Mouse (Mus musculus) gastrocnemius, postnatal 36 days (tissue): ENCODE data around the gene Rag2. TPM values are rescaled to one million over a fixed set of nuclear protein-coding genes. Genes with fewer than 3 reads are reported as not detected.

Experiments
- DNase-seq, 2 experiments: peaks; one replicate each; pipeline ENCODE4 v3.0.0; 2022
- intact Hi-C: fragments of 180-260 bp; cut with DNase I; formaldehyde crosslinking; loops from one replicate; pipeline ENCODE4 v1.15.1; 2025
- long read RNA-seq, 2 experiments: library from polyadenylated mRNA; stranded (forward); transcript quantifications; one replicate each; pipeline ENCODE4 v2.0.0; 2021
- total RNA-seq, 2 experiments: library from RNA; stranded (reverse); gene quantifications; 2 replicates each; pipeline ENCODE4 v1.2.3; 2021

Gene Rag2
- under 1 TPM in 1 of 2 experiments, not detected in 1; 0.48 TPM for total RNA-seq
- long read RNA-seq, experiment 1: 0 reads
- long read RNA-seq, experiment 2, partial matches to known transcripts: 0 of 1 reads
- long read RNA-seq, experiment 2, other reads (novel, unspliced or antisense): 0 of 1 reads

GRCm38 (mm10) chr2:101624526-101624925, at the start of gene Rag2:
TSS of gene Rag2 (plus strand) at chr2:101624718.
- DNase-seq: no peak
- intact Hi-C loops: no loop called here

GRCm38 (mm10) chr2:101577243-101577642, 47.3 kb upstream of the Rag2 start:
- intact Hi-C loops: no loop called here
- DNase-seq: no peak

GRCm38 (mm10) chr2:101580027-101580426, 44.5 kb upstream of the Rag2 start:
- intact Hi-C loops: no loop called here
- no peak for DNase-seq

- DNase-seq: no peak
- intact Hi-C loops: no loop called here
These were observed 44.1 kb upstream of the Rag2 start for GRCm38 (mm10) chr2:101580428-101580827.

- intact Hi-C loops: no loop called here
- no peak for DNase-seq
These were observed 43.5 kb upstream of the Rag2 start for GRCm38 (mm10) chr2:101580977-101581376.

GRCm38 (mm10) chr2:101581418-101581817, 43.1 kb upstream of the Rag2 start:
- intact Hi-C loops: no loop called here

GRCm38 (mm10) chr2:101591356-101591755, 33.2 kb upstream of the Rag2 start:
- DNase-seq: no peak
- intact Hi-C loops: no loop called here

More at GRCm38 (mm10) chr2:101581418-101581817, 43.1 kb upstream of the Rag2 start:
- no peak for DNase-seq

- no peak for DNase-seq
- intact Hi-C loops: no loop called here
These were observed 32.3 kb upstream of the Rag2 start for GRCm38 (mm10) chr2:101592023-101592841.

- DNase-seq: no peak
- intact Hi-C loops: no loop called here
These were observed 31.6 kb upstream of the Rag2 start for GRCm38 (mm10) chr2:101592886-101593285.

GRCm38 (mm10) chr2:101594681-101595080, 29.8 kb upstream of the Rag2 start:
- intact Hi-C loops: no loop called here
- DNase-seq: no peak

- intact Hi-C loops: no loop called here
- no peak for DNase-seq
These were observed 27.3 kb upstream of the Rag2 start for GRCm38 (mm10) chr2:101597186-101597585.

- DNase-seq: no peak
- intact Hi-C loops: no loop called here
These were observed 26.0 kb upstream of the Rag2 start for GRCm38 (mm10) chr2:101598190-101599181.

- DNase-seq: peak; percentile 16 to 52
- intact Hi-C loops: no loop called here
These were observed 23.8 kb upstream of the Rag2 start for GRCm38 (mm10) chr2:101600703-101601102.

- intact Hi-C loops: loop anchor here (2.0 kb wide), 1 partner anchor 74 kb away; no protein-coding TSS in a partner anchor
- no peak for DNase-seq
These were observed 21.4 kb upstream of the Rag2 start for GRCm38 (mm10) chr2:101603099-101603498.

GRCm38 (mm10) chr2:101608232-101608894, 16.2 kb upstream of the Rag2 start:
- intact Hi-C loops: no loop called here
- no peak for DNase-seq

GRCm38 (mm10) chr2:101610861-101611260, 13.7 kb upstream of the Rag2 start:
- DNase-seq: no peak
- intact Hi-C loops: no loop called here

GRCm38 (mm10) chr2:101615464-101616305, 8.8 kb upstream of the Rag2 start:
- intact Hi-C loops: no loop called here
- DNase-seq: no peak

GRCm38 (mm10) chr2:101618373-101618772, 6.1 kb upstream of the Rag2 start:
- DNase-seq: no peak
- intact Hi-C loops: no loop called here

GRCm38 (mm10) chr2:101620899-101621298, 3.6 kb upstream of the Rag2 start:
- intact Hi-C loops: no loop called here

More at GRCm38 (mm10) chr2:101620899-101621298, 3.6 kb upstream of the Rag2 start:
- DNase-seq: no peak
